Mouse (Mus musculus) midbrain, embryonic 15.5 days (tissue): ENCODE data around the gene Cacna1d. TPM values are rescaled to one million over a fixed set of nuclear protein-coding genes. Genes with fewer than 3 reads are reported as not detected.
A peak's percentile ranks its signal among the peaks of the same experiment; 100 is the strongest.

Experiments used
- ATAC-seq: fragments of 200-750 bp; cut with Nextera tagmentation; replicated peaks from 2 replicates; pipeline ENCODE4 v1.8.0; 2017; ENCODE audit warnings: moderate TSS enrichment
- H3K27ac ChIP-seq: fragments of 300-500 bp; sonication (generic); 2 replicates; pipeline ENCODE4 v1.5.1; 2015; ENCODE audit warnings: mild to moderate bottlenecking, inconsistent platforms
- H3K27me3 ChIP-seq: fragments of 300-500 bp; sonication (generic); replicated peaks from 2 replicates; pipeline ENCODE4 v1.6.1; 2015; ENCODE audit warnings: inconsistent platforms
- H3K36me3 ChIP-seq: fragments of 300-500 bp; sonication (generic); replicated peaks from 2 replicates; pipeline ENCODE4 v1.6.1; 2015; ENCODE audit warnings: inconsistent platforms
- H3K4me1 ChIP-seq: fragments of 300-500 bp; sonication (generic); 2 replicates; pipeline ENCODE4 v1.6.1; 2015; ENCODE audit warnings: inconsistent platforms
- H3K4me2 ChIP-seq: fragments of 300-500 bp; sonication (generic); 2 replicates; pipeline ENCODE4 v1.6.1; 2015; ENCODE audit warnings: inconsistent platforms, mild to moderate bottlenecking, moderate library complexity
- H3K4me3 ChIP-seq: fragments of 300-500 bp; sonication (generic); 2 replicates; pipeline ENCODE4 v1.5.1; 2015; ENCODE audit warnings: mild to moderate bottlenecking, inconsistent platforms
- H3K9ac ChIP-seq: fragments of 300-500 bp; sonication (generic); 2 replicates; pipeline ENCODE4 v1.6.1; 2015; ENCODE audit warnings: mild to moderate bottlenecking, inconsistent platforms
- H3K9me3 ChIP-seq: fragments of 300-500 bp; sonication (generic); 2 replicates; pipeline ENCODE4 v1.6.1; 2016; ENCODE audit warnings: inconsistent platforms
- WGBS: fragments of 180-500 bp; shearing (Covaris S2); methylation state at CpG from one replicate; pipeline ENCODE4 v1.1.7; 2015; ENCODE audit warnings: mixed read lengths; 5-methylcytosine and 5-hydroxymethylcytosine counted together
- polyA plus RNA-seq: library from polyadenylated mRNA; unstranded; fragments of >200 nt; fragmentation: Nextera tagmentation; extraction: Ambion mirVana; gene quantifications from 2 replicates; pipeline ENCODE4 v1.2.1, GENCODE M21; 2015

Cacna1d gene
- polyA plus RNA-seq, 1 experiment from 2014 or later, result 12.1 TPM

DNA sequence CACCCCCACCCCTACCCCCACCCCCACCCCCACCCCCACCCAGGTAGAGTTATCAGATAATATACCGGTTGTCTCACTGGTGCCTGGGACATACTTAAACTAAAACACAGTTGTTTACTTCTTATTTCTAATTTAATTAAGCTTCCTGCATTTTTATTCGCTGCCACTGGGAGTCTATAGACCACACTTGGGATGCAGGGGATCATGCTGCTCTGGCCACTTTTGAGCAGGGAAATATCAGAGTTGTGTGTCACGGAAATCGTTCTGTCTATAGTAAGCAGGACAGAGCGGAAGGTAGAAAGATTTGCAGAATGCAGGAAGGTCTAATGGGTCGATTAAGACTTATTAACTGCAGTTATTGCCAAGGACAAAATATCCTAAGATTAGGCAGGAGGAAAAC is 131.3 kb downstream of the Cacna1d start:
- Histone ChIP-seq H3K4me3 (no peak overlapping the region), H3K4me2 (no peak overlapping the region), H3K27me3 (no peaks in the 10 kb centered on the region), H3K9me3 (no peaks in the 10 kb centered on the region), H3K4me1 (no peaks in the 10 kb centered on the region), H3K9ac (no peak overlapping the region), H3K27ac (no peak overlapping the region), H3K36me3 (no peaks in the 10 kb centered on the region)
- no peak for ATAC-seq
- WGBS, result 74% methylated on average over 6 of the region's 6 CpGs

GRCm38 (mm10) chr14:30358028-30358427 is 133.2 kb downstream of the Cacna1d start:
- H3K27ac ChIP-seq, result no peak overlapping the region
- H3K4me3 ChIP-seq, result no peak overlapping the region
- ATAC-seq, result no peak
- H3K4me1 ChIP-seq, result peaks cover 13% of the 10 kb centered on the region; the same call in 1 of the 2 replicates
- H3K4me2 ChIP-seq, result no peak overlapping the region
- H3K9ac ChIP-seq, result no peak overlapping the region
- 78% methylated on average over 1 of the region's 1 CpGs for WGBS
- H3K9me3 ChIP-seq, result no peaks in the 10 kb centered on the region
- H3K27me3 ChIP-seq, result no peaks in the 10 kb centered on the region
- H3K36me3 ChIP-seq, result no peaks in the 10 kb centered on the region

GRCm38 (mm10) chr14:30356456-30356855 is 134.8 kb downstream of the Cacna1d start:
- H3K9ac ChIP-seq, result no peak overlapping the region
- no peak overlapping the region for H3K27ac ChIP-seq
- H3K4me3 ChIP-seq, result no peak overlapping the region
- no peak for ATAC-seq
- H3K9me3 ChIP-seq, result no peaks in the 10 kb centered on the region
- no peak overlapping the region for H3K4me2 ChIP-seq
- H3K36me3 ChIP-seq, result no peaks in the 10 kb centered on the region
- peaks cover 24% of the 10 kb centered on the region for H3K4me1 ChIP-seq
- WGBS, result 80% methylated on average over 3 of the region's 3 CpGs
- no peaks in the 10 kb centered on the region for H3K27me3 ChIP-seq

DNA sequence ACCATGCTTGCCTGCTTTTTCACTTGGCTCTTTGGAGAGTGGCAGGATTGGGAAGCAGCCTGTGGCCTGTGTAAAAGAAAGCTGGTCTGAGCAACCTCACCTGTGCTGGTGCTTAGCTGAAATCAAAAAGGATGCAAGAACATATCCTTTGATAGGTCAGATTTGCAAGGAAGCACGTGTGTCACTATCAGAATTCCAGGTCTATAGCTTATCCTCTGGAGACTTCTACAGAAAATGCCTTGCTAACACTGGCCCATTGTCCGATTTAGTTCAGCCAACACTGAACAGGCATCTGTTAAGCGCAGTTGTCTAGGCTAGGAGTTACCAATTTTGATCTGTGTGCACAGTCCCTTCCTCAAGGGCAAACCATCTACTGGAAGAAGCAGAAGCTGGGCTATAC is 136.5 kb downstream of the Cacna1d start:
- peak overlapping the region; percentile 82 for H3K4me2 ChIP-seq
- 46% methylated on average over 3 of the region's 3 CpGs for WGBS

GRCm38 (mm10) chr14:30354127-30354463 is 137.2 kb downstream of the Cacna1d start:
- Histone ChIP-seq H3K9me3 (no peaks in the 10 kb centered on the region), H3K9ac (peak overlapping the region; percentile 58), H3K36me3 (no peaks in the 10 kb centered on the region), H3K27me3 (no peaks in the 10 kb centered on the region), H3K4me3 (peak overlapping the region; percentile 61), H3K4me2 (peak overlapping the region; percentile 82), H3K4me1 (peaks cover 29% of the 10 kb centered on the region), H3K27ac (peak overlapping the region; percentile 82)
- peak; percentile 46 for ATAC-seq
- WGBS, result 1% methylated on average over 8 of the region's 8 CpGs

More for the DNA sequence above, 136.5 kb downstream of the Cacna1d start:
- no peak for ATAC-seq
- Histone ChIP-seq H3K9me3 (no peaks in the 10 kb centered on the region), H3K4me1 (peaks cover 29% of the 10 kb centered on the region), H3K27ac (peak overlapping the region; percentile 82), H3K4me3 (0 out of 2 replicates have a peak overlapping the region, but pooled peaks have one; percentile 61), H3K36me3 (no peaks in the 10 kb centered on the region), H3K27me3 (no peaks in the 10 kb centered on the region), H3K9ac (no peak overlapping the region)

- Histone ChIP-seq H3K9me3 (no peaks in the 10 kb centered on the region), H3K9ac (peak overlapping the region; percentile 58), H3K4me3 (peak overlapping the region; percentile 61), H3K27me3 (no peaks in the 10 kb centered on the region), H3K36me3 (no peaks in the 10 kb centered on the region), H3K27ac (peak overlapping the region; percentile 82), H3K4me2 (peak overlapping the region; percentile 82), H3K4me1 (peaks cover 32% of the 10 kb centered on the region)
- WGBS, result 1% methylated on average over 68 of the region's 114 CpGs
- ATAC-seq, result peak; percentile 81
Measured at GRCm38 (mm10) chr14:30353291-30354126, 137.7 kb downstream of the Cacna1d start.

DNA sequence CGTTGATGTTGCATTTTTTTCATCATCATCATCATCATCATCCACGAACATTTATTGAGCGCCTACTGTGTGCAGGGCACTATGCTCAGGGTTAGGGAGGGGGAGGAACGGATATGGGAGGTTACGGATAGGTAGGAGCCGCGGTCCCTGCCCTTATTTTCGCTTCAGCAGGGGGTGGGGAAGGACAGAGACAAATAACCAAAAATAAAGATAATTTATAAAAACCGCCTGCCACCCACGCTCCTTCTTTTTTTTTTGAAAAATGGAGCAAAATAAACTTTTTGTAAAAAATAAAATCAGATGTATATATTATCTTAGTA is 138.3 kb downstream of the Cacna1d start:
- Histone ChIP-seq H3K36me3 (no peaks in the 10 kb centered on the region), H3K4me2 (peak overlapping the region; percentile 82), H3K9me3 (no peaks in the 10 kb centered on the region), H3K9ac (peak overlapping the region; percentile 58), H3K4me1 (peaks cover 32% of the 10 kb centered on the region), H3K4me3 (peak overlapping the region; percentile 61), H3K27me3 (no peaks in the 10 kb centered on the region), H3K27ac (peak overlapping the region; percentile 52; the same call in 1 of the 2 replicates)
- peak; percentile 40; the same call in 1 of the 2 replicates for ATAC-seq
- WGBS, result under 1% methylated on average over 10 of the region's 10 CpGs

- Histone ChIP-seq H3K27ac (peak overlapping the region; percentile 52), H3K27me3 (no peaks in the 10 kb centered on the region), H3K36me3 (no peaks in the 10 kb centered on the region), H3K9ac (peak overlapping the region; percentile 58), H3K9me3 (no peaks in the 10 kb centered on the region), H3K4me1 (peaks cover 32% of the 10 kb centered on the region), H3K4me2 (peak overlapping the region; percentile 82), H3K4me3 (peak overlapping the region; percentile 61)
- ATAC-seq, result peak; percentile 45
- 2% methylated on average over 31 of the region's 31 CpGs for WGBS
Measured at GRCm38 (mm10) chr14:30352061-30352950, 138.9 kb downstream of the Cacna1d start.

DNA sequence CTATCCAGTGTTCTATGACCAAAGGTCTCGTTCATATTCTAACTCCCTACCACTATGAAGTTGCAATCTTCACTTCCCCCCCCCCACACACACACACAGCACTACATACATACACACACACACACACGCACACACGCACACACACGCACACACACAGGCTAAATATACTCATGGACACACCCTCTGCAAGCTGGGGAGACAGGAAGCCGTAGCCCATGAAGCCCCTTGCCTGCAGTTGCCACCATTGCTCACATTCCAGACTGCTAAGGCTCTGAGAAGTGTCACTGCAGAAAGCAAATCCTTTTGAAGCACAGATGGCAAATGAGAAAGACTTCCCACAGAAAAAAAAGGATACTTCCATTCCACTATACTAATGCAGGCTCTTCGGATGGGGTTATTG is 141.0 kb downstream of the Cacna1d start:
- peaks cover 32% of the 10 kb centered on the region for H3K4me1 ChIP-seq
- H3K9ac ChIP-seq, result no peak overlapping the region
- H3K4me3 ChIP-seq, result no peak overlapping the region
- no peaks in the 10 kb centered on the region for H3K27me3 ChIP-seq
- H3K36me3 ChIP-seq, result no peaks in the 10 kb centered on the region
- no peak overlapping the region for H3K27ac ChIP-seq
- H3K9me3 ChIP-seq, result no peaks in the 10 kb centered on the region
- H3K4me2 ChIP-seq, result no peak overlapping the region
- WGBS, result 82% methylated on average over 6 of the region's 6 CpGs
- ATAC-seq, result no peak

GRCm38 (mm10) chr14:30344948-30345865 is 146.0 kb downstream of the Cacna1d start:
- Histone ChIP-seq H3K36me3 (no peaks in the 10 kb centered on the region), H3K4me3 (no peak overlapping the region), H3K27me3 (no peaks in the 10 kb centered on the region), H3K4me2 (no peak overlapping the region), H3K4me1 (0 out of 2 replicates have a peak, but pooled peaks cover 4% of the 10 kb centered on the region), H3K9me3 (no peaks in the 10 kb centered on the region), H3K27ac (no peak overlapping the region), H3K9ac (no peak overlapping the region)
- ATAC-seq, result no peak
- WGBS, result 75% methylated on average over 8 of the region's 8 CpGs

- Histone ChIP-seq H3K27me3 (no peaks in the 10 kb centered on the region), H3K4me1 (no peaks in the 10 kb centered on the region), H3K9me3 (no peaks in the 10 kb centered on the region), H3K4me3 (no peak overlapping the region), H3K27ac (no peak overlapping the region), H3K9ac (no peak overlapping the region), H3K36me3 (no peaks in the 10 kb centered on the region), H3K4me2 (no peak overlapping the region)
- 75% methylated on average over 7 of the region's 7 CpGs for WGBS
- ATAC-seq, result no peak
Measured at GRCm38 (mm10) chr14:30343740-30344139, 147.5 kb downstream of the Cacna1d start.
